Mouse (Mus musculus) neutrophil, adult 83 days (primary cell): ENCODE results near the gene Olfr1023. TPM values are rescaled to one million over a fixed set of nuclear protein-coding genes. Genes with fewer than 3 reads are reported as not detected.

Source experiments
- total RNA-seq, 2 experiments: library from RNA; stranded (reverse); gene quantifications; one replicate each; pipeline ENCODE4 v1.2.4; 2023

Olfr1023 gene
- total RNA-seq = not detected

GRCm38 (mm10) chr2:85885340-85885739, at the start of gene Olfr1023:
TSS of gene Olfr1023 (plus strand) at chr2:85885640.

GRCm38 (mm10) chr2:85845383-85845782, 40.1 kb upstream of the Olfr1023 start, which contains the start of gene Olfr1019:
TSS of gene Olfr1019 (minus strand) at chr2:85845483.

DNA sequence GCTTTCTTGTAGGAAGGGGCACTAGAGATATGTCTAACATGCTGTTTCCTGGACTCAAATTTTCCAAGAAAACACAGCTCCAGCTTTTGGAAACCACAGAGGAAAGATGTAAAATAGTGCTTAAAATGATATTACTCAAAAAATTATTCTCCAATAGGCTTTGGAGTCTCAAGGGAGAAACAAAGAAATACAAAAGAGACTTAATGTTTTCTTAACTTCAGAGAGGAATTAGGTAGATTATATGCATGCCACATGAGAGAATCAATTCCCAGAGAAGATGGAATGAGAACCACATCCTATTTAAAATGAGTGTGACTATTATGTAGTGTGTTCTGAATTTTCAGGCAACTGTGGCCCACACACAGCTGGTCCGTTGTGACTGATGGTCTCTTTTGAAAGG, 38.7 kb upstream of the Olfr1023 start, which contains the start of gene Olfr1020:
Gene Olfr1020, plus strand, starts transcription at position 301 of the 400 bp plus-strand sequence.

GRCm38 (mm10) chr2:85868294-85868693, 17.1 kb upstream of the Olfr1023 start, which contains the start of gene Olfr1022:
TSS of gene Olfr1022 (plus strand) at chr2:85868594.

DNA sequence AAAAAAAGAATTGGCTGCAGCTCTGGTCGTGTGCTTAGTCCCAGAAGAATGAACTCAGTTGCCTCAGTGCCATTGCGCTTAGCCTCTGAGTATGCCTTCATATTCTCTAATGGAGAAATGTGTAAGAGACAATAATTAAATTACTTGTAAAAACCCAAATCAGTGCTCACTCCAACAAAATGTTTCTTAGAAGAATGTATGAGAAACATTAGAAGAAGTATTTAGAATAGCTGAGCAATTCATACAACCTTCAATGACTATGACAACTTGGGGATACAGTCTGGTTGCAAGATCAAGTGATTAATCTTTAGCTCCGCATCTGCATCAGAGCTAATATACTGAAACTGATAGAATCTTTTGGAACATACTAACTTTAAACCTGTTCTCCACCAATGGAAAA, 19.5 kb downstream of the Olfr1023 start, which contains the start of gene Olfr1024:
Gene Olfr1024, minus strand, starts transcription at position 101 of the 400 bp plus-strand sequence.

DNA sequence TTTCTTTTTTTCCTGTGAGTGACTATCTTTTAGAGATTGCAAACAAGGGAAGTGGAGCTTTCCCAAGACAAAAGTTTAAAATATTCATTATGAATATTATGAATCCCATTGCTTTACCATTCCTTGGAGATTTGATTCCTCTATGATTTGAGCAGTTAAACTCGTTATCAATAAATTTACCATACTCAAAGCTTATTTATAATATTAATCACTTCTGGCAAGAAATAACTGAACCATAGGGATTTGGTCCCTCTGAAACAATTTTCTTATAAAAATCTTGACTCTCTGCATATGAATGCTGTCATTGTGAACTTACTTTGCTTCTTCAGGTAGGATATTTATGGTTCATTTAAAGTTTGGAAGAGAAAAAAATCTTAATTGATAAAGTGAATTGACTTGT, 29.5 kb downstream of the Olfr1023 start, which contains the start of gene Olfr1025-ps1:
Gene Olfr1025-ps1, plus strand, starts transcription at position 301 of the 400 bp plus-strand sequence.

GRCm38 (mm10) chr2:85921258-85921657, 35.8 kb downstream of the Olfr1023 start, which contains the start of gene Olfr1026:
TSS of gene Olfr1026 (plus strand) at chr2:85921558.

Other genes starting within 250 kb of the Olfr1023 start
- gene Olfr1002, start 234.9 kb upstream of the Olfr1023 start, total RNA-seq = not detected
- gene Olfr154, start 221.2 kb upstream of the Olfr1023 start, total RNA-seq = not detected
- gene Olfr1006, start 206.9 kb upstream of the Olfr1023 start, total RNA-seq = not detected
- not detected for gene Olfr1008, start 196.2 kb upstream of the Olfr1023 start, total RNA-seq
- not detected for gene Olfr1009, start 170.2 kb upstream of the Olfr1023 start, total RNA-seq
- gene Olfr1012, start 122.9 kb upstream of the Olfr1023 start, total RNA-seq = not detected
- gene Olfr1013, start 118.5 kb upstream of the Olfr1023 start, total RNA-seq = not detected
- gene Olfr1014, start 112.9 kb upstream of the Olfr1023 start, total RNA-seq = not detected
- gene Olfr1015, start 103.6 kb upstream of the Olfr1023 start, total RNA-seq = not detected
- not detected for gene Olfr1016, start 83.1 kb upstream of the Olfr1023 start, total RNA-seq
- gene Olfr1018, start 67.2 kb upstream of the Olfr1023 start, total RNA-seq = not detected
- gene Olfr1019, start 40.2 kb upstream of the Olfr1023 start, total RNA-seq = not detected
- gene Olfr1020, start 38.6 kb upstream of the Olfr1023 start, total RNA-seq = not detected
- gene Olfr1022, start 17.0 kb upstream of the Olfr1023 start, total RNA-seq = not detected
- not detected for gene Olfr1024, start 19.4 kb downstream of the Olfr1023 start, total RNA-seq
- gene Olfr1025-ps1, start 29.6 kb downstream of the Olfr1023 start, total RNA-seq = not detected
- gene Olfr1026, start 35.9 kb downstream of the Olfr1023 start, total RNA-seq = not detected
- not detected for gene Olfr1028, start 64.8 kb downstream of the Olfr1023 start, total RNA-seq
- not detected for gene Olfr1029, start 88.3 kb downstream of the Olfr1023 start, total RNA-seq
- gene Olfr1030, start 93.6 kb downstream of the Olfr1023 start, total RNA-seq = not detected
- gene Olfr1031, start 104.7 kb downstream of the Olfr1023 start, total RNA-seq = not detected
- not detected for gene Olfr1032, start 119.9 kb downstream of the Olfr1023 start, total RNA-seq
- not detected for gene Olfr1033, start 135.0 kb downstream of the Olfr1023 start, total RNA-seq
- gene Olfr1034, start 160.2 kb downstream of the Olfr1023 start, total RNA-seq = not detected
- not detected for gene Olfr1036, start 188.4 kb downstream of the Olfr1023 start, total RNA-seq
- not detected for gene Olfr1037, start 201.7 kb downstream of the Olfr1023 start, total RNA-seq